Mouse (Mus musculus): ENCODE data around the gene Nnmt. TPM values are rescaled to one million over a fixed set of nuclear protein-coding genes. Genes with fewer than 3 reads are reported as not detected.

The Nnmt gene
- polyA plus RNA-seq, 1 experiment, result not detected

DNA sequence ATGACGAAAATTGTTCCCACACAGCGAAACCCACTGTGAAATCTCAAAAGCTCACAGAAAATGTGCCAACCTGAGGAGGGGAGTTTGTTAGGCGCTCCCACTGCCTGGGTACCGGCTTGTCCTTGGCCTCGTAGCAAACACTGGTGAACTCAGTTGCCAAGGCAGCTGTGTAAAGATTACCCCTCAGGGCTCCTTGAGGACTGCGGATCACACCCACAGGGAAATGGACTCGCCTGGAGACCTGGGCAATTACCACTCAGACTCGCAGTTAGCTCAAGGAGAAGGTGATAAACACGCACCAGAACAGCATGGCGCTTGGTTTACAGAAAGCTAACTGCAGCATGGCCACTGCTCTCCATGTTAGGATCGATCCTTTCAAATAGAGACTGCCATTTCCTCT is 8.0 kb downstream of the Nnmt start:
- no peak for TF ChIP-seq CTCF (IDR thresholded peaks at IDR 0.05; ENCODE audit: insufficient read depth, low read depth, low read length)
- TF ChIP-seq POLR2A (IDR thresholded peaks at IDR 0.05; ENCODE audit: insufficient read depth, low read depth, low read length), result no peak
- H3K4me3 ChIP-seq (ENCODE audit: insufficient read depth, low read depth, low read length), result no peak overlapping the region
- 35% methylated on average over 11 of the region's 11 CpGs for WGBS
- H3K27ac ChIP-seq (ENCODE audit: insufficient read depth, low read depth, low read length), result no peak overlapping the region
- peaks cover 9% of the 10 kb centered on the region for H3K4me1 ChIP-seq (ENCODE audit: control insufficient read depth, insufficient read depth, low read length)

- H3K4me1 ChIP-seq (ENCODE audit: control insufficient read depth, insufficient read depth, low read length), result peaks cover 9% of the 10 kb centered on the region
- H3K27ac ChIP-seq (ENCODE audit: insufficient read depth, low read depth, low read length), result no peak overlapping the region
- 63% methylated on average over 8 of the region's 8 CpGs for WGBS
- TF ChIP-seq POLR2A (IDR thresholded peaks at IDR 0.05; ENCODE audit: insufficient read depth, low read depth, low read length) (no peak), CTCF (IDR thresholded peaks at IDR 0.05; ENCODE audit: insufficient read depth, low read depth, low read length) (no peak)
- no peak overlapping the region for H3K4me3 ChIP-seq (ENCODE audit: insufficient read depth, low read depth, low read length)
Measured at GRCm38 (mm10) chr9:48593915-48594314, 11.0 kb downstream of the Nnmt start.

DNA sequence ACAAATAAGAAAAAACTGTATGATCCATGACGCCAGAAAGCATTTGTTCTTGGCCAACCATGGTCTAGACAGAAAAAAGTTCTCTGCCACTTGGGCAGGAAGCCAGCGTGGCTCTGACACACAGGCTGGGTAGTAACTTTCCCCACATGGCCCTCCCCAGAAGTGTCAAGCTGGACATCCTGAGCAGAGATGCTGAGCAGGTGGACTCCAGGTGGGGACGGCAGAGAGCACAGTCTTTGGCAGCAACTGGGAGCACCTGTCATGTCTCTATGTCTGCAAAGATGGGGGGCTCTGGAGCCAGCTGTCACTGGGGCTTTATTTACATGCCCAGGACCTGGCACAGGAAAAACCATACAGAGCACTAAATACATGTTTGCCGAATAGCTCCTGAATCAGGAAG is 14.3 kb downstream of the Nnmt start:
- Histone ChIP-seq H3K27ac (ENCODE audit: insufficient read depth, low read depth, low read length) (no peak overlapping the region), H3K4me1 (ENCODE audit: control insufficient read depth, insufficient read depth, low read length) (peaks cover 5% of the 10 kb centered on the region; the same call in 1 of the 2 replicates), H3K4me3 (ENCODE audit: insufficient read depth, low read depth, low read length) (no peak overlapping the region)
- 83% methylated on average over 4 of the region's 4 CpGs for WGBS
- no peak for TF ChIP-seq CTCF (IDR thresholded peaks at IDR 0.05; ENCODE audit: insufficient read depth, low read depth, low read length)
- TF ChIP-seq POLR2A (IDR thresholded peaks at IDR 0.05; ENCODE audit: insufficient read depth, low read depth, low read length), result no peak

- TF ChIP-seq CTCF (IDR thresholded peaks at IDR 0.05; ENCODE audit: insufficient read depth, low read depth, low read length), result no peak
- no peak for TF ChIP-seq POLR2A (IDR thresholded peaks at IDR 0.05; ENCODE audit: insufficient read depth, low read depth, low read length)
- Histone ChIP-seq H3K4me3 (ENCODE audit: insufficient read depth, low read depth, low read length) (no peak overlapping the region), H3K4me1 (ENCODE audit: control insufficient read depth, insufficient read depth, low read length) (no peaks in the 10 kb centered on the region), H3K27ac (ENCODE audit: insufficient read depth, low read depth, low read length) (no peak overlapping the region)
- WGBS, result 10% methylated on average over 4 of the region's 4 CpGs
Measured at GRCm38 (mm10) chr9:48586332-48586731, 18.6 kb downstream of the Nnmt start.

GRCm38 (mm10) chr9:48580808-48581207 is 24.1 kb downstream of the Nnmt start:
- TF ChIP-seq CTCF (IDR thresholded peaks at IDR 0.05; ENCODE audit: insufficient read depth, low read depth, low read length), result no peak
- TF ChIP-seq POLR2A (IDR thresholded peaks at IDR 0.05; ENCODE audit: insufficient read depth, low read depth, low read length), result no peak
- WGBS, result 79% methylated on average over 1 of the region's 1 CpGs
- no peaks in the 10 kb centered on the region for H3K4me1 ChIP-seq (ENCODE audit: control insufficient read depth, insufficient read depth, low read length)
- no peak overlapping the region for H3K27ac ChIP-seq (ENCODE audit: insufficient read depth, low read depth, low read length)
- no peak overlapping the region for H3K4me3 ChIP-seq (ENCODE audit: insufficient read depth, low read depth, low read length)

GRCm38 (mm10) chr9:48562388-48562787 is 42.6 kb downstream of the Nnmt start:
- TF ChIP-seq POLR2A (IDR thresholded peaks at IDR 0.05; ENCODE audit: insufficient read depth, low read depth, low read length) (no peak), CTCF (IDR thresholded peaks at IDR 0.05; ENCODE audit: insufficient read depth, low read depth, low read length) (no peak)
- 90% methylated on average over 5 of the region's 5 CpGs for WGBS
- no peak overlapping the region for H3K27ac ChIP-seq (ENCODE audit: insufficient read depth, low read depth, low read length)
- H3K4me1 ChIP-seq (ENCODE audit: control insufficient read depth, insufficient read depth, low read length), result no peaks in the 10 kb centered on the region
- H3K4me3 ChIP-seq (ENCODE audit: insufficient read depth, low read depth, low read length), result no peak overlapping the region

DNA sequence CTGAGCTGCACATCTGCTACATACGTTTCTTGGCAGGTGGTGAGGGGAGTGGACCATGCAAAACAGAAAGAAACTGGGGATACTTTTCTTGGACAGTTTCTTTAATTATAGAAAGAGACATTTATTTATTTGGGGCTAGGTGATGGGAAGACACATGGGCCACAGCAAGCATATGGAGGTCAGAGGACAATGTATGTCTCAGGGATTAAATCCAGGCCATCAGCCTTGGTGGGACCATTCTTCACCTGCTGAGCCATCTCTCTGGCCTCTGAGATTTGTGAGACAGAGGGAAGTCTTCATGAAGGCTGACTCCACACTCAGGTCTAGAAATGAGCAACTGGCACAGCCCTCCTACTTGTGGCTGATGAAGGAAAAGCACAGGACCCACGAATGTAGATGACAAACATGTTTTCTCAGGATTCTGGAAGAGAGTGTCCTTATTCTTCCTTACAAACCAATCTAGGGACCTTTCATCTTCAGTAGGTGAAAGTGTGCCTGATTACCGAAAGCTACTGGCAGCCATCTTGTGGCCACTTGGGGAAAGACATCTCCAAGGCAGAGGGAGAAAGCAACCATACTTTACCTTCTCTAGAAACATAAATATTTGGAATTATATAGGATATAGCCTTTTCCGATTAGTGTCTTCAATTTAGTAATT is 45.3 kb downstream of the Nnmt start:
- 22% methylated on average over 4 of the region's 4 CpGs for WGBS
- Histone ChIP-seq H3K27ac (ENCODE audit: insufficient read depth, low read depth, low read length) (no peak overlapping the region), H3K4me3 (ENCODE audit: insufficient read depth, low read depth, low read length) (no peak overlapping the region), H3K4me1 (ENCODE audit: control insufficient read depth, insufficient read depth, low read length) (no peaks in the 10 kb centered on the region)
- TF ChIP-seq POLR2A (IDR thresholded peaks at IDR 0.05; ENCODE audit: insufficient read depth, low read depth, low read length) (no peak), CTCF (IDR thresholded peaks at IDR 0.05; ENCODE audit: insufficient read depth, low read depth, low read length) (no peak)

GRCm38 (mm10) chr9:48558637-48559036 is 46.3 kb downstream of the Nnmt start:
- WGBS, result 85% methylated on average over 4 of the region's 4 CpGs
- Histone ChIP-seq H3K4me1 (ENCODE audit: control insufficient read depth, insufficient read depth, low read length) (no peaks in the 10 kb centered on the region), H3K27ac (ENCODE audit: insufficient read depth, low read depth, low read length) (no peak overlapping the region), H3K4me3 (ENCODE audit: insufficient read depth, low read depth, low read length) (no peak overlapping the region)
- no peak for TF ChIP-seq CTCF (IDR thresholded peaks at IDR 0.05; ENCODE audit: insufficient read depth, low read depth, low read length)
- TF ChIP-seq POLR2A (IDR thresholded peaks at IDR 0.05; ENCODE audit: insufficient read depth, low read depth, low read length), result no peak

GRCm38 (mm10) chr9:48549056-48549455 is 55.9 kb downstream of the Nnmt start:
- Histone ChIP-seq H3K27ac (ENCODE audit: insufficient read depth, low read depth, low read length) (no peak overlapping the region), H3K4me1 (ENCODE audit: control insufficient read depth, insufficient read depth, low read length) (no peaks in the 10 kb centered on the region), H3K4me3 (ENCODE audit: insufficient read depth, low read depth, low read length) (no peak overlapping the region)
- 68% methylated on average over 2 of the region's 2 CpGs for WGBS
- TF ChIP-seq POLR2A (IDR thresholded peaks at IDR 0.05; ENCODE audit: insufficient read depth, low read depth, low read length) (no peak), CTCF (IDR thresholded peaks at IDR 0.05; ENCODE audit: insufficient read depth, low read depth, low read length) (no peak)

DNA sequence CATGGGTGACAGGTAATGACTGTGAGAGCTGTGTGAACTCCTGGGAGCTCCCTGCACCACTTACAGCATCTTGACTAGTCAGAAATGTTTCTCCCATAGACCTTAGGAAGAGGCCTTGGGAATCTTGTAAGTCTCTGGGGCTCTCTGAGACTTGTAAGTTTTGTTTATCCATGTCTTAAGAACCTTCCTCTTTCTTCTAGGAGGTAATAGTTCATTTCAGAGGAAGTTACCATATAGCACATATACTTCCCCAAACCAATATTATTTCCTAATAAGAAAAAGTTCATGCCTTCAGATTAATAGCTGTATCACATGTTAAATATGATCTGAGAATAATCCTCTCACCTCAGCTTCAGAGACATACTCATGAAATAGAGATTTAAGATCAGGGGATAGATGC is 57.7 kb downstream of the Nnmt start:
- H3K4me1 ChIP-seq (ENCODE audit: control insufficient read depth, insufficient read depth, low read length), result no peaks in the 10 kb centered on the region
- H3K27ac ChIP-seq (ENCODE audit: insufficient read depth, low read depth, low read length), result no peak overlapping the region
- no peak overlapping the region for H3K4me3 ChIP-seq (ENCODE audit: insufficient read depth, low read depth, low read length)
- TF ChIP-seq POLR2A (IDR thresholded peaks at IDR 0.05; ENCODE audit: insufficient read depth, low read depth, low read length), result no peak
- no peak for TF ChIP-seq CTCF (IDR thresholded peaks at IDR 0.05; ENCODE audit: insufficient read depth, low read depth, low read length)

Other genes starting within 250 kb of the Nnmt start
- not detected in 2 replicates for gene Rexo2, start 124.5 kb downstream of the Nnmt start, polyA plus RNA-seq (2012; ENCODE audit: insufficient read depth, insufficient read length, low replicate concordance, missing spikeins)
- not detected in 2 replicates for gene Rbm7, start 109.9 kb downstream of the Nnmt start, polyA plus RNA-seq (2012; ENCODE audit: insufficient read depth, insufficient read length, low replicate concordance, missing spikeins)
- not detected in 2 replicates for gene Gm5617, start 109.7 kb downstream of the Nnmt start, polyA plus RNA-seq (2012; ENCODE audit: insufficient read depth, insufficient read length, low replicate concordance, missing spikeins)
- not detected in 2 replicates for gene Zbtb16, start 231.1 kb upstream of the Nnmt start, polyA plus RNA-seq (2012; ENCODE audit: insufficient read depth, insufficient read length, low replicate concordance, missing spikeins)

All from olfactory bulb, adult 2 months (tissue).